Mouse (Mus musculus) retina, embryonic 14.5 days (tissue): ENCODE data around the gene Olfr120.
"Not testable (repeated sequence)": the region's sequence is repeated elsewhere in the genome, so short reads cannot be mapped to it uniquely, and the experiment has no call there.

Source experiments
- DNase-seq: peaks from one replicate; pipeline ENCODE4 v3.0.0-alpha.2; 2015; ENCODE audit warnings: low spot score

Olfr120 gene

DNA sequence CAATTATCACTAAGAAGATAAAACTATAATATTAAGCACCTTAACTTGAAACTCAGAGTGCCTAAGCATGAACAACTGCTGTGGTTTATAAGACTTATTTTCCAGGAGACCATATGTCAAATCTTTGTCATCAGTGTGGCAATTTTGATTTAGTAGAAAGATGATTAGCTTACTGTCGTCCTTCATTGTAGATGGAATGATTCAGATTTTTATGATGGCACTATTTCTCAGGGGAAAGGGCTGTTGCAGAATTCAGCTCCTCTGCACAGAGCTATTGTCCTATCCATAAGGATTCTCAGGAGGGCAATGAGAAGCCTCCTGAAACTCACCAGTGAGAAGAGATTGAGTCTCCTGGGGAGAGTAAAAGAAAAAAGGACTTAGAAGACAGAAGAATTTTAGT lies at the start of gene Olfr120:
Olfr120 (plus strand) TSS at position 301 of the 400 bp plus-strand sequence.
- DNase-seq = no peak

GRCm38 (mm10) chr17:37696264-37696663 lies 25.3 kb upstream of the Olfr120 start, which contains the start of gene Olfr119:
Gene Olfr119, plus strand, starts transcription at chr17:37696564.
- DNase-seq = not testable (repeated sequence)

GRCm38 (mm10) chr17:37738070-37738469 lies 16.5 kb downstream of the Olfr120 start:
- DNase-seq = no peak

GRCm38 (mm10) chr17:37768307-37768706 lies 46.7 kb downstream of the Olfr120 start, which contains the start of gene Olfr122:
Gene Olfr122, plus strand, starts transcription at chr17:37768607.
- DNase-seq = no peak
